Mouse (Mus musculus) heart, adult 2 months (tissue): ENCODE measurements around the gene Kcnj4.

ENCODE experiments used
- CTCF ChIP-seq: fragments of 200-600 bp; IDR thresholded peaks from 2 replicates; pipeline ENCODE4 v1.8.1; 2022; ENCODE audit warnings: antibody characterized with exemption, mild to moderate bottlenecking, moderate library complexity
- EP300 ChIP-seq: fragments of 200-500 bp; IDR thresholded peaks from 2 replicates; pipeline ENCODE4 v1.6.1; 2011; ENCODE audit warnings: low read depth, low read length, control low read depth; ENCODE audit not compliant: insufficient read depth
- POLR2A ChIP-seq: fragments of 200-500 bp; IDR thresholded peaks from 2 replicates; pipeline ENCODE4 v1.6.1; 2011; ENCODE audit warnings: mild to moderate bottlenecking, low read depth, low read length, control low read depth; ENCODE audit not compliant: insufficient read depth

DNA sequence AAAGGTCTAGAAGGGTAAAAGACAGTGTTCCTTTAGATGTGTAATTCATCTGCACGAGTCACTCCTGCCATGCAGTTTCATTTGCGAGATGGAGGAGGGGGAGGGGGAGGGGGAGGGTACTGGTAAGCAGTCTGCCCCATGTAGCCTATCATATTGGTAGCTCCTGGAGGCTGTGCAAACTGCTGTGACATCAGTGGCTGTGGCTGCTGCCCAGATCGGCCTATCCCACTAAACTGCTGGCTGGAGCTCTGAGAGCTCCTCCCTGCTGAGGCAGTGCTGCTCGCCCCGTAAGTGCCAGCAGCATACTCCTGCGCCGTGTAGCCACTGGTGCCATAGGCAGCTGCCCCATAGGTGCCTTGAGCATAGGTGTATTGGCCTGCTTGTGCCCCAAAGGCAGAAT is 24.9 kb upstream of the Kcnj4 start:
- TF ChIP-seq POLR2A, result no peak
- no peak for TF ChIP-seq CTCF
- TF ChIP-seq EP300, result no peak
